Mouse (Mus musculus): Measurements from ENCODE around the gene Sf3a2.

- no peak for TF ChIP-seq CTCF (IDR thresholded peaks at IDR 0.05; ENCODE audit: borderline replicate concordance, extremely low read depth, insufficient read depth, insufficient read length)
- no peak for TF ChIP-seq POLR2A (IDR thresholded peaks at IDR 0.05; ENCODE audit: borderline replicate concordance, extremely low read depth, insufficient read depth, insufficient read length, poor library complexity, severe bottlenecking)
Observed at GRCm38 (mm10) chr10:80752079-80752625, 45.8 kb upstream of the Sf3a2 start.

All from brain, embryonic 14.5 days (tissue).